16 mouse cellular contexts compared by ENCODE assay signal in genomic region chr1:45355944-45356343, GRCm38 (mm10). TPM values are rescaled to one million over a fixed set of nuclear protein-coding genes. Genes with fewer than 3 reads are reported as not detected.
DNase-seq lines count a peak whose midpoint lies in the region; ATAC-seq and TF ChIP-seq lines count a peak whose summit lies in the region.
"Had no signal": no experiment of that assay in that cellular context is flagged by ENCODE, and none has a peak within 500 bp of the region (broad histone marks: within the 10 kb centered on the region; RNA-seq: fewer than 3 reads in every experiment).

No protein-coding gene starts in this region.

- WGBS in lung, embryonic 16.5 days, result 50% methylated on average over 4 of the region's 4 CpGs

- no peak for TF ChIP-seq POLR2A in embryonic fibroblast, embryonic 13.5 days (IDR thresholded peaks at IDR 0.05; ENCODE audit: low read depth, low read length)

- H3K27ac ChIP-seq in gastrocnemius, adult 2 months, result peak overlapping the region; percentile 71
- H3K27ac ChIP-seq in lung, embryonic 16.5 days (ENCODE audit: low read length), result no peak overlapping the region
- H3K27ac ChIP-seq in embryonic fibroblast, embryonic 13.5 days (ENCODE audit: insufficient read depth, low read length), result peak overlapping the region; percentile 99
- H3K27ac ChIP-seq: hindbrain, embryonic 12.5 days; kidney, embryonic 15.5 days; midbrain, embryonic 15.5 days; neural tube, embryonic 15.5 days had no signal

- TF ChIP-seq CTCF in gastrocnemius, adult 2 months (IDR thresholded peaks at IDR 0.05), result no peak
- TF ChIP-seq CTCF in embryonic fibroblast, embryonic 13.5 days (IDR thresholded peaks at IDR 0.05; ENCODE audit: borderline replicate concordance, insufficient read depth, low read length), result no peak

- intact Hi-C loops in gastrocnemius, adult 2 months (cut with DNase I), result no loop called here

- H3K4me1 ChIP-seq in lung, embryonic 16.5 days (replicated peaks; ENCODE audit: control insufficient read depth, insufficient read depth, low read length), result no peaks in the 10 kb centered on the region
- peaks cover 13% of the 10 kb centered on the region for H3K4me1 ChIP-seq in embryonic fibroblast, embryonic 13.5 days (ENCODE audit: control insufficient read depth, insufficient read depth, low read length)
- H3K4me1 ChIP-seq: hindbrain, embryonic 12.5 days; kidney, embryonic 15.5 days; midbrain, embryonic 15.5 days; neural tube, embryonic 15.5 days had no signal

- no peak overlapping the region for H3K9ac ChIP-seq in lung, embryonic 16.5 days (ENCODE audit: low read length)
- H3K9ac ChIP-seq: hindbrain, embryonic 12.5 days; kidney, embryonic 15.5 days; liver, postnatal 0 days; midbrain, embryonic 15.5 days; neural tube, embryonic 15.5 days had no signal

- no peaks in the 10 kb centered on the region for H3K27me3 ChIP-seq in lung, embryonic 16.5 days (ENCODE audit: control insufficient read depth, insufficient read depth, low read depth, low read length)
- H3K27me3 ChIP-seq: hindbrain, embryonic 12.5 days; kidney, embryonic 15.5 days; midbrain, embryonic 15.5 days; neural tube, embryonic 15.5 days had no signal

- no peak for DNase-seq in gastrocnemius, adult 2 months
- no peak for DNase-seq in gastrocnemius, postnatal 4 days (ENCODE audit: low spot score in 2 of 2)
- no peak for DNase-seq in lung, postnatal 4 days
- DNase-seq in skeletal muscle tissue, adult 2 months (ENCODE audit: low read depth, low spot score), result peak; percentile 75
- DNase-seq in cerebellum, adult 18-20 months, result no peak
- no peak for DNase-seq in spleen, postnatal 4 days (ENCODE audit: low spot score in 2 of 2)
- DNase-seq: cerebellum, adult 8-10 months; liver, postnatal 0 days; spleen, adult 18-20 months had no signal

- no peak overlapping the region for H3K4me3 ChIP-seq in gastrocnemius, adult 2 months
- H3K4me3 ChIP-seq in lung, embryonic 16.5 days (ENCODE audit: low read length), result no peak overlapping the region
- H3K4me3 ChIP-seq in embryonic fibroblast, embryonic 13.5 days (ENCODE audit: insufficient read depth, low read length), result no peak overlapping the region
- H3K4me3 ChIP-seq: hindbrain, embryonic 12.5 days; kidney, embryonic 15.5 days; midbrain, embryonic 15.5 days; neural tube, embryonic 15.5 days had no signal

- peak; percentile 64; the same call in 1 of the 2 replicates for ATAC-seq in lung, embryonic 16.5 days (ENCODE audit: low read depth)
- ATAC-seq: activated CD4-positive, CD25-positive, alpha-beta regulatory T cell, adult 4 months; liver, postnatal 0 days; midbrain, embryonic 15.5 days had no signal

- no peak overlapping the region for H3K4me2 ChIP-seq in lung, embryonic 16.5 days (ENCODE audit: low read depth, low read length)
- H3K4me2 ChIP-seq: hindbrain, embryonic 12.5 days; kidney, embryonic 15.5 days; midbrain, embryonic 15.5 days; neural tube, embryonic 15.5 days had no signal

- H3K36me3 ChIP-seq in lung, embryonic 16.5 days (ENCODE audit: control insufficient read depth, insufficient read depth, low read length), result no peaks in the 10 kb centered on the region
- H3K36me3 ChIP-seq: hindbrain, embryonic 12.5 days; kidney, embryonic 15.5 days; midbrain, embryonic 15.5 days; neural tube, embryonic 15.5 days had no signal

- H3K9me3 ChIP-seq in lung, embryonic 16.5 days (ENCODE audit: control insufficient read depth, low read length), result no peaks in the 10 kb centered on the region
- H3K9me3 ChIP-seq: hindbrain, embryonic 12.5 days; kidney, embryonic 15.5 days; midbrain, embryonic 15.5 days; neural tube, embryonic 15.5 days had no signal

RNA-seq across cellular contexts. Expression of gene Col3a1, which starts 44.6 kb away (rescaled TPM):
- 100 to 1,000 TPM; 139 to 163 TPM for total RNA-seq in gastrocnemius, adult 2 months (2021)
- 1,000 to 10,000 TPM; 5,402 to 5,586 TPM for total RNA-seq in gastrocnemius, postnatal 4 days (2021)
- polyA plus RNA-seq in lung, embryonic 16.5 days (2015; fragmentation: Nextera tagmentation; extraction: Ambion mirVana), result 1,562 and 1,580 TPM in 2 replicates
- 1,952 and 4,064 TPM in 2 replicates for polyA plus RNA-seq in embryonic fibroblast, embryonic 13.5 days (2011; ENCODE audit: insufficient read length, low read depth, missing spikeins)
- polyA plus RNA-seq: activated CD4-positive, CD25-positive, alpha-beta regulatory T cell, adult 4 months had no signal

Comparison
In these comparisons a context has a peak if more than half of its experiments do, and no peak if none do; other contexts are left out.
1. RNA of gene Col3a1, which starts 44.6 kb away (total RNA-seq): 5,402 to 5,586 TPM in gastrocnemius, postnatal 4 days; 139 to 163 TPM in gastrocnemius, adult 2 months; every median in the first group is over 10 times any median in the second.